Mouse (Mus musculus) midbrain, embryonic 15.5 days (tissue): ENCODE data around the gene Pappa2. TPM values are rescaled to one million over a fixed set of nuclear protein-coding genes. Genes with fewer than 3 reads are reported as not detected.

Experiments used
- ATAC-seq: fragments of 200-750 bp; cut with Nextera tagmentation; replicated peaks from 2 replicates; pipeline ENCODE4 v1.8.0; 2017; ENCODE audit warnings: moderate TSS enrichment
- H3K27ac ChIP-seq: fragments of 300-500 bp; sonication (generic); 2 replicates; pipeline ENCODE4 v1.5.1; 2015; ENCODE audit warnings: mild to moderate bottlenecking, inconsistent platforms
- H3K27me3 ChIP-seq: fragments of 300-500 bp; sonication (generic); replicated peaks from 2 replicates; pipeline ENCODE4 v1.6.1; 2015; ENCODE audit warnings: inconsistent platforms
- H3K36me3 ChIP-seq: fragments of 300-500 bp; sonication (generic); replicated peaks from 2 replicates; pipeline ENCODE4 v1.6.1; 2015; ENCODE audit warnings: inconsistent platforms
- H3K4me1 ChIP-seq: fragments of 300-500 bp; sonication (generic); 2 replicates; pipeline ENCODE4 v1.6.1; 2015; ENCODE audit warnings: inconsistent platforms
- H3K4me2 ChIP-seq: fragments of 300-500 bp; sonication (generic); 2 replicates; pipeline ENCODE4 v1.6.1; 2015; ENCODE audit warnings: inconsistent platforms, mild to moderate bottlenecking, moderate library complexity
- H3K4me3 ChIP-seq: fragments of 300-500 bp; sonication (generic); 2 replicates; pipeline ENCODE4 v1.5.1; 2015; ENCODE audit warnings: mild to moderate bottlenecking, inconsistent platforms
- H3K9ac ChIP-seq: fragments of 300-500 bp; sonication (generic); 2 replicates; pipeline ENCODE4 v1.6.1; 2015; ENCODE audit warnings: mild to moderate bottlenecking, inconsistent platforms
- H3K9me3 ChIP-seq: fragments of 300-500 bp; sonication (generic); 2 replicates; pipeline ENCODE4 v1.6.1; 2016; ENCODE audit warnings: inconsistent platforms
- WGBS: fragments of 180-500 bp; shearing (Covaris S2); methylation state at CpG from one replicate; pipeline ENCODE4 v1.1.7; 2015; ENCODE audit warnings: mixed read lengths; 5-methylcytosine and 5-hydroxymethylcytosine counted together
- polyA plus RNA-seq: library from polyadenylated mRNA; unstranded; fragments of >200 nt; fragmentation: Nextera tagmentation; extraction: Ambion mirVana; gene quantifications from 2 replicates; pipeline ENCODE4 v1.2.1, GENCODE M21; 2015

The Pappa2 gene
- polyA plus RNA-seq, 1 experiment from 2014 or later, result 0.63 TPM

DNA sequence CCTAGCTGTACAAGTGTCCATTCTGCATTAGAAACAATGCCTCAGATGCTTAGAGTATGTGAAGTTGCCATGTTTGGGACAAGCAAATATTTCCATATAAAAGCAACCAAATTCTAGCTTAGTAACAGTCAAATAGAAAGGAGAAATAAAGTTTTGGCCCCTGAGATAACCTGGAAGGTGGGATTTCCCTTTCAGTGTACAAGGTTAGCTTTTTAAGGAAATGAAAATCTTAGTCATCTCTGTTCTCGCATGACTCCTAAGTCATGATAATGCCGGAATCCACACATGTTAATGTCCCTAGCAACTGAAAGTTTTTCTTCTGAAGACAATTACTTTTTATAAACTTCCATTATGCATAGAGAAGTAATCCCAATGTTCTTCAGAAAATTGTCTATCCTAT is 160.6 kb downstream of the Pappa2 start:
- Histone ChIP-seq H3K4me3 (no peak overlapping the region), H3K9ac (no peak overlapping the region), H3K36me3 (no peaks in the 10 kb centered on the region), H3K27me3 (no peaks in the 10 kb centered on the region), H3K4me1 (no peaks in the 10 kb centered on the region), H3K4me2 (no peak overlapping the region), H3K27ac (no peak overlapping the region), H3K9me3 (no peaks in the 10 kb centered on the region)
- ATAC-seq, result no peak
- 70% methylated on average over 2 of the region's 2 CpGs for WGBS

DNA sequence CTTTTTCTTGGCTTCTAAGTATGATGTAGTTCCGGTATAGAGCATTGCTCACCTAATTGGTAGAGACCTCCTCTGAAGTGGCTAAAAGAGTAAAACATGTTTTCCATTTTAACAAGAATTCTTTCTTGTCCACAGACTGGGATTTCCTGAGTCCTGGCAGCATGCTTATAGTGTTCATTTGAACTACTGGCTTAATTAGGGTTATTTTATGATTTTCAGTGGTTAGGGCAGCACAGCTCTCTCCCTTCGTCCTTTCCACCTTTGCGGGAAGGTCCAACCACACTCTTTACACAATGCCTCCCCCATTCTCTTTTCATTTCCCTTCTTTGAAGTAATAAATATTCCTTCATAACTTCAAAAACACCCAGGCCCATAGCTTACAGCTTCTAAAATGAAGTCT is 163.8 kb downstream of the Pappa2 start:
- Histone ChIP-seq H3K4me2 (no peak overlapping the region), H3K4me1 (no peaks in the 10 kb centered on the region)

DNA sequence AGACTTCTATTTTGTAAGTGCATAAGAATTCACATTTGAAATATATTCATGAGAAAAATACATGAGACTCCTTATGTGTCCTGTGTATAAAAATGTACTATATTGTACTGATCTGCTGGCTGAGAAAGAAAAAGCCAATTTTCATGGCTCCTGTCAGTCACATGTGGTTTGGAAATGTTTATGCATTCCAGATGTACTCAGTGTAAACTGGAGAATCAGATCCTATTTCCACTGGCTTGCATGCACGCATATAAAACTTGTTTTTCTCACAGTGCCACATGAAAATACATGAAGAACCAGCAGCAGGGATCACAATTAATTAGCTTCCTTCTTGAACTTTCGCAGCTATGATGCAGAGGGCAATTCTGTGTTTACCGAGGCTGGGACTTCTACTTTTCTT is 168.4 kb downstream of the Pappa2 start:
- no peak overlapping the region for H3K4me3 ChIP-seq
- H3K36me3 ChIP-seq, result no peaks in the 10 kb centered on the region
- no peaks in the 10 kb centered on the region for H3K9me3 ChIP-seq
- no peaks in the 10 kb centered on the region for H3K27me3 ChIP-seq
- no peak for ATAC-seq
- no peaks in the 10 kb centered on the region for H3K4me1 ChIP-seq
- H3K27ac ChIP-seq, result no peak overlapping the region
- no peak overlapping the region for H3K4me2 ChIP-seq
- no peak overlapping the region for H3K9ac ChIP-seq
- 67% methylated on average over 3 of the region's 3 CpGs for WGBS

More for the DNA sequence above, 163.8 kb downstream of the Pappa2 start:
- H3K9ac ChIP-seq, result no peak overlapping the region
- no peaks in the 10 kb centered on the region for H3K27me3 ChIP-seq
- no peak for ATAC-seq
- 90% methylated on average over 3 of the region's 3 CpGs for WGBS
- H3K36me3 ChIP-seq, result no peaks in the 10 kb centered on the region
- H3K27ac ChIP-seq, result no peak overlapping the region
- no peak overlapping the region for H3K4me3 ChIP-seq
- H3K9me3 ChIP-seq, result no peaks in the 10 kb centered on the region

GRCm38 (mm10) chr1:158775486-158775885 is 204.8 kb downstream of the Pappa2 start:
- no peaks in the 10 kb centered on the region for H3K9me3 ChIP-seq
- H3K4me1 ChIP-seq, result no peaks in the 10 kb centered on the region
- H3K27me3 ChIP-seq, result no peaks in the 10 kb centered on the region
- no peak overlapping the region for H3K4me3 ChIP-seq
- no peak for ATAC-seq
- 93% methylated on average over 5 of the region's 5 CpGs for WGBS
- no peak overlapping the region for H3K9ac ChIP-seq
- no peak overlapping the region for H3K4me2 ChIP-seq
- H3K36me3 ChIP-seq, result no peaks in the 10 kb centered on the region
- H3K27ac ChIP-seq, result no peak overlapping the region

- Histone ChIP-seq H3K4me1 (no peaks in the 10 kb centered on the region), H3K9ac (no peak overlapping the region), H3K4me2 (no peak overlapping the region), H3K4me3 (no peak overlapping the region), H3K36me3 (no peaks in the 10 kb centered on the region), H3K27me3 (no peaks in the 10 kb centered on the region), H3K9me3 (no peaks in the 10 kb centered on the region), H3K27ac (no peak overlapping the region)
- no peak for ATAC-seq
These were observed 207.2 kb downstream of the Pappa2 start for GRCm38 (mm10) chr1:158773102-158773501.

GRCm38 (mm10) chr1:158770756-158771155 is 209.5 kb downstream of the Pappa2 start:
- Histone ChIP-seq H3K4me2 (no peak overlapping the region), H3K4me3 (no peak overlapping the region), H3K4me1 (no peaks in the 10 kb centered on the region), H3K27me3 (no peaks in the 10 kb centered on the region), H3K9ac (no peak overlapping the region), H3K27ac (no peak overlapping the region), H3K9me3 (no peaks in the 10 kb centered on the region), H3K36me3 (no peaks in the 10 kb centered on the region)
- WGBS, result 94% methylated on average over 4 of the region's 4 CpGs
- ATAC-seq, result no peak

GRCm38 (mm10) chr1:158770036-158770655 is 210.1 kb downstream of the Pappa2 start:
- WGBS, result 84% methylated on average over 7 of the region's 7 CpGs
- H3K4me1 ChIP-seq, result no peaks in the 10 kb centered on the region
- ATAC-seq, result no peak
- no peaks in the 10 kb centered on the region for H3K27me3 ChIP-seq
- no peak overlapping the region for H3K4me2 ChIP-seq
- no peaks in the 10 kb centered on the region for H3K9me3 ChIP-seq
- H3K36me3 ChIP-seq, result no peaks in the 10 kb centered on the region
- H3K9ac ChIP-seq, result no peak overlapping the region
- no peak overlapping the region for H3K27ac ChIP-seq
- no peak overlapping the region for H3K4me3 ChIP-seq

- Histone ChIP-seq H3K36me3 (no peaks in the 10 kb centered on the region), H3K4me3 (no peak overlapping the region), H3K4me1 (no peaks in the 10 kb centered on the region), H3K27me3 (no peaks in the 10 kb centered on the region), H3K9ac (no peak overlapping the region), H3K27ac (no peak overlapping the region), H3K4me2 (no peak overlapping the region), H3K9me3 (no peaks in the 10 kb centered on the region)
- ATAC-seq, result no peak
- WGBS, result 70% methylated on average over 2 of the region's 2 CpGs
These were observed 214.4 kb downstream of the Pappa2 start for GRCm38 (mm10) chr1:158765842-158766241.

GRCm38 (mm10) chr1:158764727-158765126 is 215.6 kb downstream of the Pappa2 start:
- Histone ChIP-seq H3K36me3 (no peaks in the 10 kb centered on the region), H3K27ac (no peak overlapping the region), H3K4me2 (no peak overlapping the region), H3K4me1 (no peaks in the 10 kb centered on the region), H3K27me3 (no peaks in the 10 kb centered on the region), H3K9me3 (no peaks in the 10 kb centered on the region), H3K9ac (no peak overlapping the region), H3K4me3 (no peak overlapping the region)
- 63% methylated on average over 6 of the region's 6 CpGs for WGBS
- ATAC-seq, result no peak

- no peaks in the 10 kb centered on the region for H3K27me3 ChIP-seq
- H3K4me1 ChIP-seq, result no peaks in the 10 kb centered on the region
- no peaks in the 10 kb centered on the region for H3K36me3 ChIP-seq
These were observed 216.1 kb downstream of the Pappa2 start for GRCm38 (mm10) chr1:158764211-158764610.

DNA sequence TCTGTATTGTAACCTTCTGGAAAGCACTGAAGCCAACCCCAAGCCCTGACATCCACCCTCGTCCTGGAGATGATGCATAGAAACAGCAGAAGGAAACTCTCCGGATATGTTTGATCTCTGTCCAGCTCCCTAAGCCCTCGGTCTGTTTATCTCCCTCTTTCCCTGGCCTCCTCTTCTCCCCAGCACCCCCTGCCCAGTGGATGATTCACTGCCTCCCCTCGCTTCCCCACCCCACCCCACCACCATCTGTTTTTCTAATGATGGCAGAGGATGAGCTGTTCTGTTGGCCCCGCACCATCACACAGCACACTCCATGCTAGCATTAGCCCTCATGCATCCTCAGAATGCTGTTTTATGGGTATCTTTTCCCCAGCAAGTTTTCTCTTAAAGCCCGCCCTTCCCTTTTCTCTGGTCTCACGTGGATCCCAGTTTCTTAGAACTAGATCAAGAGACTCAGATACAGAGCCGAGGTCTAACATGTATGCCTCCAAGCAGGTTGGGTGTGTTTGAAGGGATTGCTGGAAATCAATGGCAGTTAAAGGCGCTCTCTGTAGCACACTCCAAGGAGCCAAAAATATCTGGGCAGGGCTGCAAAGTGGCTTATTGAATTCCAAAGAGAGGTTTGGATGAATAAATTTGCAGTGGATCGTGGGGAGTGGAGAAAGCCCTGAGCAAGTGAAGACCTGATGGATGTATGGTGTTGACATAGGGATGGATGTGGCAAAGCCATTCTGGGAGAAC is 231.8 kb downstream of the Pappa2 start:
- ATAC-seq, result no peak

More at GRCm38 (mm10) chr1:158764211-158764610, 216.1 kb downstream of the Pappa2 start:
- H3K9ac ChIP-seq, result no peak overlapping the region
- H3K4me3 ChIP-seq, result no peak overlapping the region
- no peak for ATAC-seq
- H3K9me3 ChIP-seq, result no peaks in the 10 kb centered on the region
- no peak overlapping the region for H3K27ac ChIP-seq
- no peak overlapping the region for H3K4me2 ChIP-seq

GRCm38 (mm10) chr1:158741449-158741848 is 238.8 kb downstream of the Pappa2 start:
- no peak for ATAC-seq
- Histone ChIP-seq H3K4me1 (peaks cover 4% of the 10 kb centered on the region; the same call in 1 of the 2 replicates), H3K4me2 (no peak overlapping the region), H3K4me3 (no peak overlapping the region), H3K9me3 (no peaks in the 10 kb centered on the region), H3K9ac (no peak overlapping the region), H3K27ac (no peak overlapping the region), H3K36me3 (no peaks in the 10 kb centered on the region), H3K27me3 (no peaks in the 10 kb centered on the region)
- WGBS, result 85% methylated on average over 5 of the region's 5 CpGs

More for the DNA sequence above, 231.8 kb downstream of the Pappa2 start:
- no peak overlapping the region for H3K9ac ChIP-seq
- H3K4me1 ChIP-seq, result no peaks in the 10 kb centered on the region
- H3K4me2 ChIP-seq, result no peak overlapping the region
- H3K27ac ChIP-seq, result no peak overlapping the region
- WGBS, result 78% methylated on average over 10 of the region's 10 CpGs
- no peaks in the 10 kb centered on the region for H3K9me3 ChIP-seq
- no peaks in the 10 kb centered on the region for H3K27me3 ChIP-seq
- no peaks in the 10 kb centered on the region for H3K36me3 ChIP-seq
- no peak overlapping the region for H3K4me3 ChIP-seq

- no peak overlapping the region for H3K4me2 ChIP-seq
- H3K36me3 ChIP-seq, result no peaks in the 10 kb centered on the region
- 88% methylated on average over 5 of the region's 5 CpGs for WGBS
- H3K9ac ChIP-seq, result no peak overlapping the region
- H3K27ac ChIP-seq, result no peak overlapping the region
- peaks cover 4% of the 10 kb centered on the region; the same call in 1 of the 2 replicates for H3K4me1 ChIP-seq
- no peak for ATAC-seq
- no peak overlapping the region for H3K4me3 ChIP-seq
- no peaks in the 10 kb centered on the region for H3K9me3 ChIP-seq
- no peaks in the 10 kb centered on the region for H3K27me3 ChIP-seq
These were observed 239.3 kb downstream of the Pappa2 start for GRCm38 (mm10) chr1:158740949-158741348.
